Mouse (Mus musculus) liver, embryonic 11.5 days (tissue): ENCODE data around the gene Olfr63. TPM values are rescaled to one million over a fixed set of nuclear protein-coding genes. Genes with fewer than 3 reads are reported as not detected.
A peak's percentile ranks its signal among the peaks of the same experiment; 100 is the strongest.
"Not testable (repeated sequence)": the region's sequence is repeated elsewhere in the genome, so short reads cannot be mapped to it uniquely, and the experiment has no call there.

Experiments used
- ATAC-seq: fragments of 200-750 bp; cut with Nextera tagmentation; replicated peaks from 2 replicates; pipeline ENCODE4 v1.8.0; 2017; ENCODE audit warnings: moderate number of reproducible peaks, mild to moderate bottlenecking, moderate TSS enrichment, moderate library complexity; ENCODE audit not compliant: low FRiP score
- DNase-seq: peaks from one replicate; pipeline ENCODE4 v3.0.0-alpha.2; 2017; ENCODE audit warnings: low spot score
- H3K27ac ChIP-seq: fragments of 300-500 bp; sonication (generic); 2 replicates; pipeline ENCODE4 v1.5.1; 2014; ENCODE audit warnings: mild to moderate bottlenecking, low read depth, low read length, control low read depth
- H3K27me3 ChIP-seq: fragments of 300-500 bp; sonication (generic); replicated peaks from 2 replicates; pipeline ENCODE4 v1.6.1; 2014; ENCODE audit warnings: low read length, mixed read lengths; ENCODE audit not compliant: control insufficient read depth, insufficient read depth
- H3K36me3 ChIP-seq: fragments of 300-500 bp; sonication (generic); 2 replicates; pipeline ENCODE4 v1.6.1; 2014; ENCODE audit warnings: mild to moderate bottlenecking, low read length, moderate library complexity, mixed read lengths; ENCODE audit not compliant: control insufficient read depth, insufficient read depth
- H3K4me1 ChIP-seq: fragments of 300-500 bp; sonication (generic); replicated peaks from 2 replicates; pipeline ENCODE4 v1.6.1; 2014; ENCODE audit warnings: low read length, mixed read lengths; ENCODE audit not compliant: control insufficient read depth, insufficient read depth
- H3K4me2 ChIP-seq: fragments of 300-500 bp; sonication (generic); 2 replicates; pipeline ENCODE4 v1.6.1; 2014; ENCODE audit warnings: mild to moderate bottlenecking, control low read depth, moderate library complexity
- H3K4me3 ChIP-seq: fragments of 300-500 bp; sonication (generic); 2 replicates; pipeline ENCODE4 v1.5.1; 2014; ENCODE audit warnings: low read depth, low read length, control low read depth
- H3K9ac ChIP-seq: fragments of 300-500 bp; sonication (generic); 2 replicates; pipeline ENCODE4 v1.6.1; 2014; ENCODE audit warnings: low read depth, low read length, control low read depth
- H3K9me3 ChIP-seq: fragments of 300-500 bp; sonication (generic); 2 replicates; pipeline ENCODE4 v1.6.1; 2016; ENCODE audit warnings: low read length, inconsistent platforms, mixed read lengths; ENCODE audit not compliant: control insufficient read depth
- WGBS: fragments of 180-500 bp; shearing (Covaris S2); extraction: QIAGEN DNeasy Blood & Tissue Kit; methylation state at CpG from one replicate; pipeline ENCODE4 v1.1.7; 2014; 5-methylcytosine and 5-hydroxymethylcytosine counted together
- polyA plus RNA-seq: library from polyadenylated mRNA; unstranded; fragments of >200 nt; fragmentation: Nextera tagmentation; extraction: Ambion mirVana; gene quantifications from 2 replicates; pipeline ENCODE4 v1.2.1, GENCODE M21; 2014

Gene Olfr63
- 0.04 and 0.06 TPM in 2 replicates for polyA plus RNA-seq

DNA sequence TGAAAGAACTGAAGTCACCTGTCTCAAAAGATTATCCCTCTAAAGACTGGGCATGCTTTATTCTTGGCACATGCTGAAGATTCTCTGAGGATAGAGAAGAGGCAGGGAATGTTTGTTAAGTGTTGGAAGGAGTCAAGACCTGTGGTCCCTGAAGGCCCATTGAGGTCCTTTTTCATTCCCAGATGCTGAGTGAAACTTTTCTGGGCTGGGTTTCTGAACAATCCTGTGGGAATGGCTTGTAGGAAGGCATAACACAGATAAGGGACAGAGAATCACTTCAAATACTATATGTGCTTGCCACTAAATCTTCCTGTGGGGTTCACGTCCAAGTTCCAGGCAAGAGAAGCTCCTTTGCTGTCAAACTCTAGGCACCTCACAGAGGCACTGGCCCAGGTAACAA is at the start of gene Olfr63:
Gene Olfr63 (plus strand): TSS at position 301 of the 400 bp plus-strand sequence.
- H3K4me3 ChIP-seq, result no peak within 1 kb of the TSS
- H3K27me3 ChIP-seq, result no peaks in the 10 kb centered on the region
- WGBS, result 61% methylated on average over 1 of the region's 1 CpGs
- H3K27ac ChIP-seq, result no peak within 1 kb of the TSS
- H3K4me2 ChIP-seq, result no peak within 1 kb of the TSS
- H3K9me3 ChIP-seq, result no peaks in the 10 kb centered on the region
- ATAC-seq (no peak), DNase-seq (no peak)
- H3K36me3 ChIP-seq, result no peaks in the 10 kb centered on the region
- no peaks in the 10 kb centered on the region for H3K4me1 ChIP-seq
- no peak within 1 kb of the TSS for H3K9ac ChIP-seq

DNA sequence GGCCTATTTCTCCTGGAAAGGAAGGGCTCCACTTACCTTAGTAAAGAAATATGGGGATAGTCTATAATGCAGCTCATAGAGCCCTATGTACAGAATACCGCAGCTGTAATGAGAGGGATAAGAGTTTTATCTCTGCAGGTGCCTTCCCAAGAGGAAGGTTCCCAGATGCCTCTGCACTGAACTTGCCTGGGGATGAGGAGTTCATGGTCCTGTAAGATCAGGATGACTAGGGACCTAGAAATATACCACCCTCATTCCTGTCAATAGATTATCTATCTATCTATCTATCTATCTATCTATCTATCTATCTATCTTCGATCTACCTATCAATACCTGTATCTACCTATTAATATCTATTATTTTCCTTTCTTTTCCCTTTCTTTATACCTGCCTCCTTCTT is 42.9 kb upstream of the Olfr63 start, which contains the start of gene Olfr1564:
Gene Olfr1564 (minus strand): TSS at position 101 of the 400 bp plus-strand sequence.
- DNase-seq, result no peak
- H3K4me2 ChIP-seq, result no peak within 1 kb of the TSS
- no peak for ATAC-seq
- H3K36me3 ChIP-seq, result no peaks in the 10 kb centered on the region
- WGBS, result 63% methylated on average over 2 of the region's 2 CpGs
- H3K27me3 ChIP-seq, result no peaks in the 10 kb centered on the region
- no peak within 1 kb of the TSS for H3K9ac ChIP-seq
- peaks cover 5% of the 10 kb centered on the region; the same call in 1 of the 2 replicates for H3K9me3 ChIP-seq
- H3K4me1 ChIP-seq, result no peaks in the 10 kb centered on the region
- H3K4me3 ChIP-seq, result no peak within 1 kb of the TSS
- no peak within 1 kb of the TSS for H3K27ac ChIP-seq

- H3K4me2 ChIP-seq, H3K4me1 ChIP-seq, H3K9me3 ChIP-seq, H3K9ac ChIP-seq, ATAC-seq, H3K27me3 ChIP-seq, H3K36me3 ChIP-seq, H3K27ac ChIP-seq, DNase-seq, H3K4me3 ChIP-seq: not testable (repeated sequence)
- 96% methylated on average over 1 of the region's 1 CpGs for WGBS
Measured at GRCm38 (mm10) chr17:33236646-33237045, 27.8 kb upstream of the Olfr63 start.

DNA sequence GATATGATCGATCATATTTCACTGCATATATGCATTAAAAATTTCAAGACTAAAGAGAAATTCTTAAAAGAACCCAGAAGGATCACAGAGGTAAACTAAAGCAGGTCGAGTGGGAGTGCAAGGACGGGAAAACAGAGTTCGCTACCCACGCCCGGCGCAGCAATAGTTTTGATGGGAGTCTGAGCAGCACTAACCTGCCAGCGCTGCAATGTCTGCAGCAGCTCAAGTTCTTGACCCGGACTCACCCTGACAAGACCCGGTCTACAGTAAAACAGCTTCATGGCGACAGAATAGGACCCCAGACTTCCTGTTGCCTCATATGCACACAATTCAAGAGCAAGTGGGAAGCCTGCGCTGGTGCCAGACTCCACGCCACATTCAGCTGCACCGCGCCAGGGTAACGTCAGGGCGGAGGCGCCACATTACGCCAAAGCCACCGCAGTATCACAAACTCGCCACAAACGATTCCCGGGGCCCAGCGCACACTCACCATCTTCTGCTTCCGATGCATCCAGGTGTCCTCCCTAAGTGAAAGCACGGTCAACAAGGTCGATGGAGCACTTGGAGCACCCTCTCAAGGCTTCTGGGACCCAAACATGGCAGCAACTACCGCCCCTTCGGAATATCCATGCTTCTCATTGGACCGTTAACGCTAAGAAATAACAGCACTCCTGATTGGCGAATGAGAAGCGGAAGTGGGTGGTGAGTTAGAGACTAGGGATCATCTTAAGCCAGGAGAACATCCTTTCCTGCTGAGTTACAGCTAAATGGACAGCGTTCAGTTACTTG is 9.8 kb upstream of the Olfr63 start, which contains the start of gene Zfp955a:
Gene Zfp955a (minus strand): TSS at position 616 of the 789 bp plus-strand sequence.
- H3K27me3 ChIP-seq, H3K4me1 ChIP-seq, H3K27ac ChIP-seq, H3K36me3 ChIP-seq, H3K4me3 ChIP-seq, DNase-seq, H3K9ac ChIP-seq, H3K9me3 ChIP-seq: not testable (repeated sequence)
- H3K4me2 ChIP-seq, result peak within 1 kb of the TSS; percentile 22; the same call in 1 of the 2 replicates
- 24% methylated on average over 1 of the region's 34 CpGs for WGBS
- peak; percentile 98 for ATAC-seq

- not testable (repeated sequence) for H3K9me3 ChIP-seq, H3K4me2 ChIP-seq, H3K27me3 ChIP-seq, H3K9ac ChIP-seq, H3K4me1 ChIP-seq, H3K4me3 ChIP-seq, H3K27ac ChIP-seq, DNase-seq, H3K36me3 ChIP-seq
- ATAC-seq, result peak; percentile 19
- WGBS, result no CpG with 5 or more reads among the region's 2 CpGs
Measured at GRCm38 (mm10) chr17:33255319-33255657, 9.2 kb upstream of the Olfr63 start.

DNA sequence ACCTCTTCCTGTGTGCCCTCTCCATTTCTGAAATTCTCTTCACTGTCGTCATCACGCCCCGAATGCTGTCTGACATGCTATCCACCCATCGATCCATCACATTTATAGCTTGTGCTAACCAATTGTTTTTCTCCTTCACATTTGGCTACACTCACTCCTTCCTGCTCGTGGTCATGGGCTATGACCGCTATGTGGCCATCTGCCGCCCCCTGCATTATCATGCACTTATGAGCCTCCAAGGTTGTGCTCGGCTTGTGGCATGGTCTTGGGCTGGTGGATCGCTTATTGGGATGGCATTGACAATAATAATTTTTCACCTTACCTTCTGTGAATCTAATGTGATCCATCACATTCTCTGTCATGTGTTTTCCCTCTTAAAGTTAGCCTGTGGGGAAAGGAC is 4.4 kb downstream of the Olfr63 start:
- WGBS, result 82% methylated on average over 9 of the region's 9 CpGs
- Histone ChIP-seq H3K27ac (no peak overlapping the region), H3K9me3 (no peaks in the 10 kb centered on the region), H3K36me3 (no peaks in the 10 kb centered on the region), H3K4me3 (no peak overlapping the region), H3K4me1 (no peaks in the 10 kb centered on the region), H3K4me2 (no peak overlapping the region), H3K9ac (no peak overlapping the region), H3K27me3 (no peaks in the 10 kb centered on the region)
- ATAC-seq (no peak), DNase-seq (no peak)

DNA sequence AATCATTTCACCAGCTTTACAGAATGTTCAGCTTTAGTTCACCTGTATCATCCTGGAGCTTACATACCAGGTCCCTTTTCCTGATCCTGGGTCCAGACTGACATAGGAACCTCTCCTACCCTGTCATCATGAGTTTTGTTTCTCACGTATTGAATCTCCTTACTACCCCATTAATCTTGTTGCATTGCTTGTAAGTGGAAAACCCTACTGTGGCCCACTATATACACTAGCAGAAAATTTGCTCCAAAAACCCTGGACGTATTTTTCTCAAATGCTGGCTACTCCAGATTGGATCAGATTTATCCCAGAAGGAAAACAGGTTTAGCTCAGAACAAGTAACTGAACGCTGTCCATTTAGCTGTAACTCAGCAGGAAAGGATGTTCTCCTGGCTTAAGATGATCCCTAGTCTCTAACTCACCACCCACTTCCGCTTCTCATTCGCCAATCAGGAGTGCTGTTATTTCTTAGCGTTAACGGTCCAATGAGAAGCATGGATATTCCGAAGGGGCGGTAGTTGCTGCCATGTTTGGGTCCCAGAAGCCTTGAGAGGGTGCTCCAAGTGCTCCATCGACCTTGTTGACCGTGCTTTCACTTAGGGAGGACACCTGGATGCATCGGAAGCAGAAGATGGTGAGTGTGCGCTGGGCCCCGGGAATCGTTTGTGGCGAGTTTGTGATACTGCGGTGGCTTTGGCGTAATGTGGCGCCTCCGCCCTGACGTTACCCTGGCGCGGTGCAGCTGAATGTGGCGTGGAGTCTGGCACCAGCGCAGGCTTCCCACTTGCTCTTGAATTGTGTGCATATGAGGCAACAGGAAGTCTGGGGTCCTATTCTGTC is 24.8 kb downstream of the Olfr63 start, which contains the start of gene Zfp955b:
Gene Zfp955b (plus strand): TSS at position 506 of the 837 bp plus-strand sequence.
- H3K4me1 ChIP-seq, H3K36me3 ChIP-seq, H3K27me3 ChIP-seq, H3K4me3 ChIP-seq, H3K27ac ChIP-seq, H3K9me3 ChIP-seq, DNase-seq, H3K9ac ChIP-seq: not testable (repeated sequence)
- peak within 1 kb of the TSS; percentile 33; the same call in 1 of the 2 replicates for H3K4me2 ChIP-seq
- peak; percentile 98 for ATAC-seq
- WGBS, result no CpG with 5 or more reads among the region's 25 CpGs

DNA sequence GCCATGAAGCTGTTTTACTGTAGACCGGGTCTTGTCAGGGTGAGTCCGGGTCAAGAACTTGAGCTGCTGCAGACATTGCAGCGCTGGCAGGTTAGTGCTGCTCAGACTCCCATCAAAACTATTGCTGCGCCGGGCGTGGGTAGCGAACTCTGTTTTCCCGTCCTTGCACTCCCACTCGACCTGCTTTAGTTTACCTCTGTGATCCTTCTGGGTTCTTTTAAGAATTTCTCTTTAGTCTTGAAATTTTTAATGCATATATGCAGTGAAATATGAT is 25.3 kb downstream of the Olfr63 start:
- H3K4me2 ChIP-seq, result not testable (repeated sequence)
- ATAC-seq, result peak; percentile 65; the same call in 1 of the 2 replicates

More for the DNA sequence above, 25.3 kb downstream of the Olfr63 start:
- H3K36me3 ChIP-seq, H3K4me1 ChIP-seq, H3K27ac ChIP-seq, H3K4me3 ChIP-seq, H3K27me3 ChIP-seq, H3K9ac ChIP-seq, DNase-seq, H3K9me3 ChIP-seq: not testable (repeated sequence)
- no CpG with 5 or more reads among the region's 9 CpGs for WGBS
